Mouse (Mus musculus): Measurements from ENCODE around the gene Arsg. TPM values are rescaled to one million over a fixed set of nuclear protein-coding genes. Genes with fewer than 3 reads are reported as not detected.
"Not testable (repeated sequence)": the region's sequence is repeated elsewhere in the genome, so short reads cannot be mapped to it uniquely, and the experiment has no call there.

Arsg gene
- total and polyA plus RNA-seq, 3 experiments = 0.79 to 3.3 (median 1.4) TPM

DNA sequence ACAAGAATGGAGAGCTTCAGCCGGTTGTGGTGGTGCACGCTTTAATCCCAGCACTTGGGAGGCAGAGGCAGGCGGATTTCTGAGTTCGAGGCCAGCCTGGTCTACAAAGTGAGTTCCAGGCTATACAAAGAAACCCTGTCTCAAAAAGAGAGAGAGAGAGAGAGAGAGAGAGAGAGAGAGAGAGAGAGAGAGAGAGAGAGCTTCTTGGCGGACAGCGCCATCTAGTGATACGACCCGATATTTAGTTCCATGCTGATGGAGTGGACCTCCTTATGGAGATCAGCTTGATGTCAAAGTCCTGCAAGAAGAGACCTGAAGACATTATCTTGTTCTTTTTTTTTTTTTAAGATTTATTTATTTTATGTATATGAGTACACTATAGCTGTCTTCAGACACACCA, 145.9 kb downstream of the Arsg start:
- TF ChIP-seq SMC3 (IDR thresholded peaks at IDR 0.05; ENCODE audit: low read depth, low read length) (peak; percentile 65), RAD21 (IDR thresholded peaks at IDR 0.05; ENCODE audit: low read depth, low read length) (peak; percentile 75), JUND (conservative IDR thresholded peaks at IDR 0.05; ENCODE audit: low read depth, low read length) (peak; percentile 91), NELFE (IDR thresholded peaks at IDR 0.05; ENCODE audit: low read depth, low read length) (peak; percentile 23; the same call in 1 of the 2 replicates), MAZ (IDR thresholded peaks at IDR 0.05; ENCODE audit: low read depth, low read length) (0 out of 2 replicates have a peak, but pooled peaks have one; percentile 26), RCOR1 (conservative IDR thresholded peaks at IDR 0.05; ENCODE audit: low read depth, low read length) (0 out of 2 replicates have a peak, but pooled peaks have one; percentile 11), MEF2A (IDR thresholded peaks at IDR 0.05; ENCODE audit: borderline replicate concordance, low read depth, low read length) (0 out of 2 replicates have a peak, but pooled peaks have one; percentile 9), CTCF (conservative IDR thresholded peaks at IDR 0.05 in 1 of 2, IDR thresholded peaks at IDR 0.05 in 1 of 2; ENCODE audit: low read depth in 2 of 2, low read length in 2 of 2) (peak; percentile 71 to 79)
- H3K4me3 ChIP-seq (replicated peaks in 1 of 3; ENCODE audit: low read depth in 2 of 3, low read length in 2 of 3, poor library complexity in 1 of 3); H3K4me2 ChIP-seq (ENCODE audit: insufficient read depth, low read depth, poor library complexity, severe bottlenecking); H3K27me3 ChIP-seq (replicated peaks); H3K36me3 ChIP-seq (replicated peaks in 1 of 2; ENCODE audit: control insufficient read depth in 1 of 2, insufficient read depth in 1 of 2, low read length in 1 of 2); H3K9me3 ChIP-seq (replicated peaks; ENCODE audit: low read length); dilution Hi-C loops (cut with MboI; ENCODE audit: extremely low pct_ligation_motif_present, extremely low pct_unique_long_range_greater_than_20kb, low sequenced_read_pairs); in situ Hi-C loops (cut with MboI; ENCODE audit: low pct_ligation_motif_present, low pct_unique_long_range_greater_than_20kb, low sequenced_read_pairs); H3K27ac ChIP-seq (ENCODE audit: insufficient read depth, low read depth); H3K79me2 ChIP-seq (replicated peaks; ENCODE audit: control insufficient read depth, extremely low read depth, insufficient read depth, poor library complexity, severe bottlenecking); H3K4me1 ChIP-seq (ENCODE audit: control insufficient read depth in 1 of 2, insufficient read depth in 2 of 2); H3K9ac ChIP-seq (ENCODE audit: insufficient read depth, low read depth): not testable (repeated sequence)
- peak; percentile 77 for DNase-seq (ENCODE audit: extremely low read depth)

DNA sequence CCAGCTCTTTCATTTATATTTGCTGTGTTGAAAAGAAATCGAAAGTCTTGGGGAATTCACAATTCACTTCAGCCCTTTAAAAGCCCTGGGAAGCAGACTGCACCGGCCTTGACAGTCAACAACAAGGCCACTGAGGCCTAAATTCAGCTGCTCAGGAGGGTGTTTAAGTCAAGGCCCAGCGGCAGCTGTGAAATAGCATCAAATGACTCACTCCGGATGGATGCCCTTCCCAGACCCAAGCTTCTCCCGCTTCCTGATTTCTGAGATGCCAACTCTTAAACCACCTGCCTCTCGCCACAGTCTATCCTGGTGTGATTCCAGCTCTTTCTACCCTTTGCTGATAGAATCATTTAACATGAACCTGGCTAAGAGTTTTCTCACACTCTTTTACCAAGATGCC, 147.2 kb downstream of the Arsg start:
- in situ Hi-C loops (cut with MboI; ENCODE audit: low pct_ligation_motif_present, low pct_unique_long_range_greater_than_20kb, low sequenced_read_pairs) = no loop called here
- H3K4me2 ChIP-seq (ENCODE audit: insufficient read depth, low read depth, poor library complexity, severe bottlenecking) = no peak overlapping the region
- dilution Hi-C loops (cut with MboI; ENCODE audit: extremely low pct_ligation_motif_present, extremely low pct_unique_long_range_greater_than_20kb, low sequenced_read_pairs) = no loop called here
- H3K27ac ChIP-seq (ENCODE audit: insufficient read depth, low read depth) = no peak overlapping the region
- H3K79me2 ChIP-seq (replicated peaks; ENCODE audit: control insufficient read depth, extremely low read depth, insufficient read depth, poor library complexity, severe bottlenecking) = no peaks in the 10 kb centered on the region
- no peak for DNase-seq (ENCODE audit: extremely low read depth)
- no peaks in the 10 kb centered on the region for H3K27me3 ChIP-seq (replicated peaks)
- H3K9me3 ChIP-seq (replicated peaks; ENCODE audit: low read length) = peaks cover 8% of the 10 kb centered on the region
- no peaks in the 10 kb centered on the region for H3K36me3 ChIP-seq (replicated peaks in 1 of 2; ENCODE audit: control insufficient read depth in 1 of 2, insufficient read depth in 1 of 2, low read length in 1 of 2)
- H3K9ac ChIP-seq (ENCODE audit: insufficient read depth, low read depth) = no peak overlapping the region
- no peak overlapping the region for H3K4me3 ChIP-seq (replicated peaks in 1 of 3; ENCODE audit: low read depth in 2 of 3, low read length in 2 of 3, poor library complexity in 1 of 3)
- TF ChIP-seq UBTF (IDR thresholded peaks at IDR 0.05; ENCODE audit: low read depth, low read length) = no peak
- TF ChIP-seq PAX5 (IDR thresholded peaks at IDR 0.05; ENCODE audit: low read length) = no peak
- no peak for TF ChIP-seq CTCF (conservative IDR thresholded peaks at IDR 0.05 in 1 of 2, IDR thresholded peaks at IDR 0.05 in 1 of 2; ENCODE audit: low read depth in 2 of 2, low read length in 2 of 2)
- no peak for TF ChIP-seq MXI1 (IDR thresholded peaks at IDR 0.05; ENCODE audit: low read depth, low read length)
- no peak for TF ChIP-seq NELFE (IDR thresholded peaks at IDR 0.05; ENCODE audit: low read depth, low read length)
- no peak for TF ChIP-seq SIN3A (IDR thresholded peaks at IDR 0.05; ENCODE audit: low read length)
- TF ChIP-seq TCF12 (IDR thresholded peaks at IDR 0.05; ENCODE audit: low read depth, low read length) = no peak
- TF ChIP-seq USF1 (IDR thresholded peaks at IDR 0.05; ENCODE audit: low read depth, low read length) = no peak
- TF ChIP-seq SMC3 (IDR thresholded peaks at IDR 0.05; ENCODE audit: low read depth, low read length) = no peak
- TF ChIP-seq CHD1 (IDR thresholded peaks at IDR 0.05; ENCODE audit: low read depth, low read length) = no peak
- no peak for TF ChIP-seq BHLHE40 (IDR thresholded peaks at IDR 0.05; ENCODE audit: low read depth, low read length)
- TF ChIP-seq ZNF384 (IDR thresholded peaks at IDR 0.05; ENCODE audit: low read depth, low read length) = no peak
- no peak for TF ChIP-seq POLR2A (IDR thresholded peaks at IDR 0.05; ENCODE audit: low read depth, low read length)
- no peak for TF ChIP-seq ETS1 (conservative IDR thresholded peaks at IDR 0.05; ENCODE audit: low read depth, low read length)
- no peak for TF ChIP-seq E2F4 (IDR thresholded peaks at IDR 0.05; ENCODE audit: insufficient replicate concordance, low read depth, low read length)
- H3K4me1 ChIP-seq (ENCODE audit: control insufficient read depth in 1 of 2, insufficient read depth in 2 of 2) = peaks cover 2 to 4% of the 10 kb centered on the region in 2 experiments; a peak in 3 of 4 replicates

Measured in CH12.LX (cell line).